Mouse (Mus musculus): ENCODE data around the gene Ndufs8. TPM values are rescaled to one million over a fixed set of nuclear protein-coding genes. Genes with fewer than 3 reads are reported as not detected.

Gene Ndufs8
- polyA plus RNA-seq, 1 experiment from 2014 or later, result 285 TPM

DNA sequence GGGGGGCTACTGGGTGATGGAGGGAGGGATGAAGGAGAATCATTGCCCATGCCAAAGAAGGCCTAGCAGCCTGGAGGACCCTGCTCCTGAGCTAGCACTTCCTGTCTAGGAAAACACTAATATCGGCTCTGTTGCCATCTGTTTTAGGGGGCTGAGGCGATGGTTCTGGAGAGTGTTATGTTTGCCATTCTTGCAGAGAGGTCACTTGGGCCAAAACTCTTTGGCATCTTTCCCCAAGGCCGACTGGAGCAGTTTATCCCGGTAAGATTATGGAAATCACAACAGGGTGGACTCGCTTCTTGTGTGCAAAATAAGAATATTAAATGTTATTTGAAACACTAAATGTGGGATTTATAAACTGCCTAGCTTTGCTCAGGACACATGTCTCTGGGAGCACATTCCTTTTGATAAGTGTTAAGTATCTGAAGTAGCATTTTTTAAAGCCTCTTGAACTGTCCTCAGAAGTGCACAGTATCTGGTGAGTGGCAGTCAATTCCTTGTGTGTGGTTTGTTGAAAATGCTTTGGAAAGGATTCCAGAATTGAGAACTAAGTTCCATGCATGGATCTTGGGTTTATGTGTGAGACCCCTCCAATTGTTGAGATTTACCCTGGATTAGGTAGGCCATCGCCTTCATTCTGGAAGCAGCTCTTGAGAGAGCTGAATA, 28.1 kb downstream of the Ndufs8 start:
- Histone ChIP-seq H3K4me2 (ENCODE audit: low read depth, low read length) (no peak overlapping the region), H3K4me3 (ENCODE audit: low read length) (no peak overlapping the region), H3K9me3 (ENCODE audit: control insufficient read depth, low read length) (no peaks in the 10 kb centered on the region), H3K27ac (ENCODE audit: low read length) (peak overlapping the region; percentile 49), H3K9ac (ENCODE audit: low read length) (no peak overlapping the region), H3K27me3 (ENCODE audit: control insufficient read depth, insufficient read depth, low read depth, low read length) (no peaks in the 10 kb centered on the region), H3K36me3 (ENCODE audit: control insufficient read depth, insufficient read depth, low read length) (peaks cover 23% of the 10 kb centered on the region), H3K4me1 (replicated peaks; ENCODE audit: control insufficient read depth, insufficient read depth, low read length) (peaks cover 36% of the 10 kb centered on the region)
- 39% methylated on average over 6 of the region's 6 CpGs for WGBS
- peak; percentile 67; the same call in 1 of the 2 replicates for ATAC-seq (ENCODE audit: low read depth)

DNA sequence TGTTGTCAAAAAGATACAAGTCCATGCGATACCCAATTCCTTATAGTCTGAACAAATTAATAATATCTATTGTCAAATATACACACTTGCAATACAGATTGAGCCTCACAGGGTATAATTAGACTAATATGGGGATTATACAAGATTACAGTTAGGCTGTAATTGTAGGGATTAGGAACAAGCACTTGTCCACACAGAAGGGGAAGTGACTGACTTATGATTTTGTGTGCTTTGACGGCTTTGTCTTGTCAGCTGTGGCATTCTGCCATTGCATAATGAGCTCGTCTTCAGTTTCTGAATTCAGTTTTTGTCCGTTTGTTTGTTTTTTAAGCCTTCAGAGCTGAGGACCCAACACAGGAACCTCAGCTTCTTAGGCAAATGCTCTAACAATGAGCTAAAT, 30.4 kb downstream of the Ndufs8 start:
- WGBS, result 73% methylated on average over 4 of the region's 4 CpGs
- no peak overlapping the region for H3K4me2 ChIP-seq (ENCODE audit: low read depth, low read length)
- peaks cover 36% of the 10 kb centered on the region for H3K4me1 ChIP-seq (replicated peaks; ENCODE audit: control insufficient read depth, insufficient read depth, low read length)
- no peak overlapping the region for H3K27ac ChIP-seq (ENCODE audit: low read length)
- no peaks in the 10 kb centered on the region for H3K27me3 ChIP-seq (ENCODE audit: control insufficient read depth, insufficient read depth, low read depth, low read length)
- no peak overlapping the region for H3K4me3 ChIP-seq (ENCODE audit: low read length)
- ATAC-seq (ENCODE audit: low read depth), result no peak
- H3K36me3 ChIP-seq (ENCODE audit: control insufficient read depth, insufficient read depth, low read length), result peaks cover 8% of the 10 kb centered on the region; the same call in 1 of the 2 replicates
- no peak overlapping the region for H3K9ac ChIP-seq (ENCODE audit: low read length)
- H3K9me3 ChIP-seq (ENCODE audit: control insufficient read depth, low read length), result no peaks in the 10 kb centered on the region

DNA sequence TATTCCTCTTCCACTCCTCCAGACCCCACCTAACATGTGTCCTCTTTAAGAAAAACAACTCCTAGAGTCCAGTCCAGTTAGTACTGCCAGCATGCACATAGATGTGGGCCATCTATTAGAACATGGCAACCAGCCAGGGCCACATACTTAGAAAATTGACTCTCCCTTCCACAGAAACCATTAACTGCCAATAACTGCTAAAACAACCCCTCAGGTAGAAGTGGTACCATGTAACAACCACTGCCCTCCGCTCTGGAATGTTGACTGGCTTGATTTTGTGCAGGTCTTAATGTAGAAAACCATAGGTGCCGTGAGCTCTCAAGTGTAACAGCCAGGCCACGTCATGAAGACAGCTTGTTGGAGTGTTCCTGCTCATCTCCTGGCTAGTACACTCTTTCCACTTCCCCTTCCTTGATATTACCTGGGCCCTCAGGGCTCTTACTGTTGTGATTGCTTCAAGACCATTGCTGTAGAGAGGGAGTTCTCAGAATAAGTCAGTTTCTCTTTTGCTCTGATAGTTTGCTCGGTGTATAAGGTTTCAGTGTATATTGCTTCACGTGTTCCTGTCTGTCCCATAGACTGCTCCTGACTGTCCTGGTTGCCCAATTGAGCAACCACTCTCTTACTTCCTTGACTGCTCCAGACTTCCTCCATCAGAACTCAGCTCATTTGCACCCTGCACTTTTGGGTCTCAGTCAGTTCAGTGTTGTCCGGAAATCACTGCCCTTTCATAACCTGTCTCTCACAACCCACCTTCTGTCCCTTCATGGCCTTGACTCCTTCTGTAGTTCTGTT, 32.3 kb downstream of the Ndufs8 start:
- Histone ChIP-seq H3K9ac (ENCODE audit: low read length) (no peak overlapping the region), H3K4me3 (ENCODE audit: low read length) (no peak overlapping the region), H3K36me3 (ENCODE audit: control insufficient read depth, insufficient read depth, low read length) (no peaks in the 10 kb centered on the region), H3K9me3 (ENCODE audit: control insufficient read depth, low read length) (no peaks in the 10 kb centered on the region), H3K27ac (ENCODE audit: low read length) (peak overlapping the region; percentile 81), H3K4me2 (ENCODE audit: low read depth, low read length) (0 out of 2 replicates have a peak overlapping the region, but pooled peaks have one; percentile 13), H3K27me3 (ENCODE audit: control insufficient read depth, insufficient read depth, low read depth, low read length) (no peaks in the 10 kb centered on the region), H3K4me1 (replicated peaks; ENCODE audit: control insufficient read depth, insufficient read depth, low read length) (peaks cover 36% of the 10 kb centered on the region)
- peak; percentile 72 for ATAC-seq (ENCODE audit: low read depth)
- WGBS, result 61% methylated on average over 6 of the region's 6 CpGs

DNA sequence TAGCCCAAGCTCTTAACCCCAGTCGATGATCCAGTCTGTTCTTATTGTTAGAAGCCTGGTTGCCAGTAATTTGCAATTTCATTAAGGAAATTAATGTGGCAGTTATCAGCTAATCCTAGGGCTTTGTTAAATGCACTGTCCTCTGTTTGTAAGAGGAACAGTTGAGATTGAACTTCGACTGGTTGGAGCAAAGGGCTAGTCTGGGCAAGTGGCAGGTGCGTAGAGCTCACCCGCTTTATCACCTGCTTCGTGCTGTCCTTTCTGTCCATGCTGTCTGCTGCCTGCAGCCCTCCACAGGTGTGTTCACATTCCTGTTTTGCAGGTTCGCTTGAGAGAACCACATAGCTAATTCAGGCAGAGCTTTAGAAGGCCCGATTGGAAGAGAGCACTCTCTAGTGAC, 37.5 kb downstream of the Ndufs8 start:
- no peaks in the 10 kb centered on the region for H3K27me3 ChIP-seq (ENCODE audit: control insufficient read depth, insufficient read depth, low read depth, low read length)
- ATAC-seq (ENCODE audit: low read depth), result no peak
- no peaks in the 10 kb centered on the region for H3K9me3 ChIP-seq (ENCODE audit: control insufficient read depth, low read length)
- no peak overlapping the region for H3K27ac ChIP-seq (ENCODE audit: low read length)
- 67% methylated on average over 7 of the region's 7 CpGs for WGBS
- no peaks in the 10 kb centered on the region for H3K36me3 ChIP-seq (ENCODE audit: control insufficient read depth, insufficient read depth, low read length)
- H3K4me3 ChIP-seq (ENCODE audit: low read length), result no peak overlapping the region
- no peak overlapping the region for H3K9ac ChIP-seq (ENCODE audit: low read length)
- H3K4me1 ChIP-seq (replicated peaks; ENCODE audit: control insufficient read depth, insufficient read depth, low read length), result peaks cover 9% of the 10 kb centered on the region
- no peak overlapping the region for H3K4me2 ChIP-seq (ENCODE audit: low read depth, low read length)

DNA sequence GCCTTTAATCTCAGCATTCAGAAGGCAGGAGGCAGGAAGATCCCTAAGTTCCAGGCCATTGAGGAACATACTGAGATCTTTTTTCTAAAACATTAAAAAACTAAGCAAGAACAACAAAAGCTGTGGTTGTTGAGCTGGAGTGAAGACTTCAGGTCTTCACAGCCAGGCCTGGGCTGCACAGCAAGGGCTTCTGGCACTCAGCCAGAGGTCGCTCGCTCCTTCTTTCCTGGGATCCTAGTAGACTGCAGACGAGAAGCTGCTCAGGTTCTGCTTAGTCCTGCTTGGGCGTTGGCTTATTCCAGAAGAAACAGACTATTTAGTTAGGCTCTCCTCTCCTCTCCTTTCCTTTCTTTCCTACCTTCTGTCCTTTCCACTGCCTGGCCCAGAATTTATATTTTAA, 40.2 kb downstream of the Ndufs8 start:
- Histone ChIP-seq H3K9ac (ENCODE audit: low read length) (no peak overlapping the region), H3K9me3 (ENCODE audit: control insufficient read depth, low read length) (no peaks in the 10 kb centered on the region), H3K4me1 (replicated peaks; ENCODE audit: control insufficient read depth, insufficient read depth, low read length) (peaks cover 4% of the 10 kb centered on the region), H3K4me3 (ENCODE audit: low read length) (no peak overlapping the region), H3K4me2 (ENCODE audit: low read depth, low read length) (no peak overlapping the region), H3K27me3 (ENCODE audit: control insufficient read depth, insufficient read depth, low read depth, low read length) (no peaks in the 10 kb centered on the region), H3K27ac (ENCODE audit: low read length) (no peak overlapping the region), H3K36me3 (ENCODE audit: control insufficient read depth, insufficient read depth, low read length) (no peaks in the 10 kb centered on the region)
- 54% methylated on average over 4 of the region's 4 CpGs for WGBS
- ATAC-seq (ENCODE audit: low read depth), result no peak; the same call in 1 of the 2 replicates

GRCm38 (mm10) chr19:3871468-3871867, 41.1 kb downstream of the Ndufs8 start:
- ATAC-seq (ENCODE audit: low read depth), result no peak
- H3K4me2 ChIP-seq (ENCODE audit: low read depth, low read length), result no peak overlapping the region
- H3K27ac ChIP-seq (ENCODE audit: low read length), result no peak overlapping the region
- peaks cover 4% of the 10 kb centered on the region for H3K4me1 ChIP-seq (replicated peaks; ENCODE audit: control insufficient read depth, insufficient read depth, low read length)
- no peak overlapping the region for H3K4me3 ChIP-seq (ENCODE audit: low read length)
- 0 out of 2 replicates have a peak, but pooled peaks cover 2% of the 10 kb centered on the region for H3K36me3 ChIP-seq (ENCODE audit: control insufficient read depth, insufficient read depth, low read length)
- H3K27me3 ChIP-seq (ENCODE audit: control insufficient read depth, insufficient read depth, low read depth, low read length), result no peaks in the 10 kb centered on the region
- no peaks in the 10 kb centered on the region for H3K9me3 ChIP-seq (ENCODE audit: control insufficient read depth, low read length)
- H3K9ac ChIP-seq (ENCODE audit: low read length), result no peak overlapping the region

GRCm38 (mm10) chr19:3868290-3868689, 44.3 kb downstream of the Ndufs8 start:
- Histone ChIP-seq H3K9ac (ENCODE audit: low read length) (no peak overlapping the region), H3K4me3 (ENCODE audit: low read length) (no peak overlapping the region), H3K36me3 (ENCODE audit: control insufficient read depth, insufficient read depth, low read length) (peaks cover 13% of the 10 kb centered on the region), H3K4me1 (replicated peaks; ENCODE audit: control insufficient read depth, insufficient read depth, low read length) (peaks cover 4% of the 10 kb centered on the region; the same call in 1 of the 2 replicates), H3K4me2 (ENCODE audit: low read depth, low read length) (no peak overlapping the region), H3K9me3 (ENCODE audit: control insufficient read depth, low read length) (peaks cover 2% of the 10 kb centered on the region; the same call in 1 of the 2 replicates), H3K27me3 (ENCODE audit: control insufficient read depth, insufficient read depth, low read depth, low read length) (no peaks in the 10 kb centered on the region), H3K27ac (ENCODE audit: low read length) (no peak overlapping the region)
- 53% methylated on average over 1 of the region's 1 CpGs for WGBS
- no peak for ATAC-seq (ENCODE audit: low read depth)

DNA sequence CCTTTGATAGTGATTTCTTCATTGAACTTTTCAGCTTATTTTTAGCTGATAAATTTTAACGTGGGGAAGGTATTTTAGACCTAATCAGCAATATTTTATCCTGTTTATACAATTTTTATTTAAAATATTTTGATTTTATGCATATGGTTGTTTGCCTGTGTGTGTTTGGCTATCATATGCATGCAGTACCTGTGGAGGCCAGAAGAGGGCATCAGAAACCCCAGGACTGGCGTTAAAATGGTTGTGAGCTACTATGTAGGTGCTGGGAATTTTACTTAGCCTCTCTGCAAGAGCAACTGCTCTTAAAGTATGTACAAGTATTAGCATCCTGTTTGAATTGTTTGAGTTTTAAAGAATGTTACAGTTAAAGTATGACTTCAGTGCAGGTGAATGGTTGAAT, 47.6 kb downstream of the Ndufs8 start:
- no peak for ATAC-seq (ENCODE audit: low read depth)
- H3K9ac ChIP-seq (ENCODE audit: low read length), result no peak overlapping the region

DNA sequence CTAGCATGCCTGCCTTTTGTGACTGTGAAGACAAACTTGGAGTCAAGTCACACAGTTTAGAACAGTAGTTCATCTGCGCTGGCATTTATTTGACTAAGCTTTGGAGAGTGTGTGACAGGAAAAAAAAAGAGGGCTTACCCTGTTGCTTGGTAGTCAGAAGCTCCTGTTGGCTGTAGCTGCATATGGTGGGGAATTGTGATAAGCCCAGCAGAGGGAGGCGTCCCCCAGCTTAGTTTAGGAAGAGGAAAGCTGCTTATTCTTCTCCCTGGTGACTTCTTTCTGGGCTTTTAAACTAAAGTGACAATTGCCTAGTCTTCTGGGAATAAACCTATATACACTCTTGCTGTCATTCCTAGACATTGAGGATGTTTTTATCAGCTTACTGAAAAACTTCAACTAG, 49.9 kb downstream of the Ndufs8 start:
- Histone ChIP-seq H3K4me1 (replicated peaks; ENCODE audit: control insufficient read depth, insufficient read depth, low read length) (no peaks in the 10 kb centered on the region), H3K4me2 (ENCODE audit: low read depth, low read length) (no peak overlapping the region), H3K9ac (ENCODE audit: low read length) (no peak overlapping the region), H3K36me3 (ENCODE audit: control insufficient read depth, insufficient read depth, low read length) (peaks cover 13% of the 10 kb centered on the region), H3K4me3 (ENCODE audit: low read length) (no peak overlapping the region), H3K27me3 (ENCODE audit: control insufficient read depth, insufficient read depth, low read depth, low read length) (no peaks in the 10 kb centered on the region), H3K27ac (ENCODE audit: low read length) (no peak overlapping the region), H3K9me3 (ENCODE audit: control insufficient read depth, low read length) (peaks cover 2% of the 10 kb centered on the region; the same call in 1 of the 2 replicates)
- WGBS, result 59% methylated on average over 2 of the region's 2 CpGs
- no peak for ATAC-seq (ENCODE audit: low read depth)

More for the DNA sequence above, 47.6 kb downstream of the Ndufs8 start:
- no peak overlapping the region for H3K4me2 ChIP-seq (ENCODE audit: low read depth, low read length)
- H3K4me1 ChIP-seq (replicated peaks; ENCODE audit: control insufficient read depth, insufficient read depth, low read length), result no peaks in the 10 kb centered on the region; the same call in 1 of the 2 replicates
- WGBS, result 82% methylated on average over 2 of the region's 2 CpGs
- H3K36me3 ChIP-seq (ENCODE audit: control insufficient read depth, insufficient read depth, low read length), result peaks cover 13% of the 10 kb centered on the region
- no peaks in the 10 kb centered on the region for H3K27me3 ChIP-seq (ENCODE audit: control insufficient read depth, insufficient read depth, low read depth, low read length)
- no peak overlapping the region for H3K4me3 ChIP-seq (ENCODE audit: low read length)
- H3K9me3 ChIP-seq (ENCODE audit: control insufficient read depth, low read length), result peaks cover 2% of the 10 kb centered on the region; the same call in 1 of the 2 replicates
- no peak overlapping the region for H3K27ac ChIP-seq (ENCODE audit: low read length)

Data from lung, embryonic 16.5 days (tissue).